Mouse (Mus musculus) heart, adult 18-20 months (tissue): ENCODE results near the gene Pgls. TPM values are rescaled to one million over a fixed set of nuclear protein-coding genes. Genes with fewer than 3 reads are reported as not detected.

Source experiments
- DNase-seq, 2 experiments: peaks; one replicate each; pipeline ENCODE4 v3.0.0; 2021 to 2022; ENCODE audit warnings: mixed read lengths in 1 of 2
- microRNA-seq, 2 experiments: library from miRNA; unstranded; fragments of <30 nt; microRNA quantifications; one replicate each; pipeline ENCODE4 v1.2.0; 2022
- total RNA-seq, 2 experiments: library from RNA; stranded (reverse); gene quantifications; 2 replicates each; pipeline ENCODE4 v1.2.3; 2021

The Pgls gene
- total RNA-seq, 2 experiments from 2014 or later, result 66.5 to 72.2 TPM

DNA sequence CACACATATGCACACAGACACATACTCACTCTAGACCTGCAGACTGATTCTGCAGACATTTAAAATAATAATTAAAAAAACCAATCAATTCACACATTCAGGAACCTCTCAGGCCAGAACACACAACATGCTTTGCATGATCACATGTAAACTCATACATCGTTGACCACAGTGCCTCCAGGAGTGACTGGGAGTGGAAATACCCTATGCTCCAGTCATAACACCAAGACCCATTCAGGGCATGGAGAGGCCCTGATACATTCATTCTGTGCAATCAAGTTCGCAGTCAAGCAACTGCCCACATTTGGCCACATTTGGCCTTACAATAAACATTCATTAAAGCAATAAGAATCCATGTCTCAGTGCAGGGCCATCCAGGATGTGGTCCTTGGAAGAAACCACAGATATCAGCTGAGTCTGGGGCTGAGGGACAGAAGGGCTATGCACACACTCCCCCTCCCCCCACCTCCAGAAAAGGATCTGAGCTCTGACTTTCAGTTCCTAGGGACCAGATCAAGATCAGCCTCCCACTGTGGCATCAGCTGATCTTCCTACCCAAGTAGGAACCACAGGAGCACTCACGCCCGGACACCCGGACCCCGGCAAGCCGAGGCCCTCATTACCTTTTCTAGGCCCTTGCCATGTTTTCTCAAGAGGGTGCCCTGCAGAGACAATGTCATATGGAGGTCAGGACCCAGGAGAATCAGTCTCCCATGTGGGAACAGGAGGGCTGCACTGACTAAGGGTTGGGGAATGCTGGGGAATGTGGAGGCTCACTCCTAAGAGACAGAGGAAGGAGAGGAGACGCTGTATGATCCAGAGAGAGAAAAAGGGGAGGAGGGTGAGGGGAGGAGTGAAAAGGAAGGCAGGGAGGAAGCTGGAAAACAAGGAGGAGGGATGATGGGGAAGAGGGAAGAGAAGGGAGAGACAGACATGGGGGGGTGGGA lies 45.4 kb downstream of the Pgls start:
- no peak for DNase-seq

DNA sequence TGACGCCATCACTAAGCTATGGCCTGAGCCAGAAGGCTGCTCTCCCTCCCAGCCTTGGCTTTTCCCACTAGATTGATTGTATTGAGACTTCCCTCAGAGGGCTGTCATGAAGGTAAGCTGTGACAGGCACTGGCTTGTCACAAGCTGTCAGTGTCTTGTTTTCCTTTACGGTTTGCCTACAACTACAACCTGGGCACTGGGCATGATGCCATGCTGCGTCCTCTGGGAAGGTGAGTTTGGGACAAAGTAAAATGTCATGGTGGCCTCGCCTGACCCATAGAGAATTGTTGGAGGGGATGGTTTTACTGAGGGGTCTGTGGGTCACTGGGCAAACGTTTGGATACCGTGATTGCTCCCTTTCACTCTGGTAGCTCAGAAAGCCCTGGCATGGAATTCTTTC lies 46.3 kb downstream of the Pgls start:
- DNase-seq, result no peak

DNA sequence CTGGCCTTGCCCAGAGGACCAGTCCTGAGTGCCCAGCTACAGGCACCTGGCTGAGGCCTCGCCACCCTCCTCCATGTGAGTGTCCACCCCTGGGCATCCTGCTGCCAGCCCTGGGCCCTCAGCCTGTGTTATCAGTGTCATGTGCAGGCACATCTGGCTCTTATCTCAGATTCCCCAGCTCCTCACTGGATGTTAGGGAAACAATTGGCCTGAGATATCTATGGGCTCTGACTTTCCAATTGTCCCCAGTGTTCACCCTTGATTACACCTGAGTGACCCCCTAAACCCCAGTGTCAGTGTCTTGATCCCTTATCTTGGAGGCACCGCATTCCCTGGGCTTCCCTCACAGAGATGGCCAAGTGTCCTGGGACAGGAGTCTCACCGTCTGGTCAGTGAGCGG lies 47.3 kb downstream of the Pgls start:
- no peak for DNase-seq

DNA sequence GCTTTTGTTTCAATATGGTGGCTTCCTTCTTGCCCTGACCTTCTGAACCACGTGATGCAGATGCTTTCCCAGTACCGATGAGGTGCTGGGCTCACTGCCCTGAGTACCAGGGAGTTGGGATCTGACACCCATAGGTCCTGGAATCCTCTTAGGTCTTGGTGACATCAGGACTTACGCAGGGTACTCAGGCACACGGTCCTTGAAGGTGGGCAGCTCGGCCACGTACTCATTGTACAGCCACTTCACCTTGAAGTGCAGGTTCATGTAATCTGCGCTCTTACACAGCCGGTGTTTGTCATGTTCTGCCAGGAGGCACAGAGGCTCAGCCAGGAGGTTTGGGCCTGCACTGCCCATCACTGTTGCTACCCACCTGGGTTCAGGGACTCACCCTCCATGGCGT lies 53.5 kb downstream of the Pgls start:
- DNase-seq, result no peak

Small RNA genes within 50 kb of the gene (microRNA-seq; reads per million reads assigned to microRNA genes)
- gene Mir6769b, result 0 reads per million in 2 experiments

Other genes starting within 250 kb of the Pgls start
- gene Use1, start 225.3 kb upstream of the Pgls start, total RNA-seq, result 100 to 1,000 TPM; 163 to 174 TPM
- 10 to 100 TPM; 14.2 to 14.9 TPM for gene Ocel1, start 220.9 kb upstream of the Pgls start, total RNA-seq
- gene Nr2f6, start 210.2 kb upstream of the Pgls start, total RNA-seq, result 10 to 100 TPM; 48.0 to 53.8 TPM
- 10 to 100 TPM; 20.4 to 23.2 TPM for gene Ushbp1, start 196.4 kb upstream of the Pgls start, total RNA-seq
- gene Babam1, start 195.3 kb upstream of the Pgls start, total RNA-seq, result 10 to 100 TPM; 67.9 to 69.8 TPM
- not detected for gene Ankle1, start 186.2 kb upstream of the Pgls start, total RNA-seq
- 10 to 100 TPM; 23.8 to 26.6 TPM for gene Abhd8, start 128.5 kb upstream of the Pgls start, total RNA-seq
- 100 to 1,000 TPM; 126 to 127 TPM for gene Mrpl34, start 127.2 kb upstream of the Pgls start, total RNA-seq
- 10 to 100 TPM; 31.4 to 32.1 TPM for gene Dda1, start 123.0 kb upstream of the Pgls start, total RNA-seq
- gene Ano8, start 106.2 kb upstream of the Pgls start, total RNA-seq, result 10 to 100 TPM; 16.6 to 16.9 TPM
- gene Gtpbp3, start 104.1 kb upstream of the Pgls start, total RNA-seq, result 10 to 100 TPM; 19.1 to 22.2 TPM
- 10 to 100 TPM; 23.0 to 30.9 TPM for gene Plvap, start 80.4 kb upstream of the Pgls start, total RNA-seq
- not detected for gene Ccdc194, start 66.5 kb upstream of the Pgls start, total RNA-seq
- gene Bst2, start 54.7 kb upstream of the Pgls start, total RNA-seq, result 10 to 100 TPM; 19.3 to 40.2 TPM
- 10 to 100 TPM; 28.4 to 28.5 TPM for gene Mvb12a, start 49.3 kb upstream of the Pgls start, total RNA-seq
- gene Tmem221, start 33.3 kb upstream of the Pgls start, total RNA-seq, result under 1 TPM; 0.42 to 0.51 TPM
- gene Nxnl1, start 25.6 kb upstream of the Pgls start, total RNA-seq, result under 1 TPM; 0.15 TPM
- 100 to 1,000 TPM; 162 to 202 TPM for gene Slc27a1, start 23.3 kb upstream of the Pgls start, total RNA-seq
- gene Fam129c, start 5.5 kb downstream of the Pgls start, total RNA-seq, result 1 to 10 TPM in 1 of 2 experiments, under 1 TPM in 1; 0.99 to 1.0 TPM
- 10 to 100 TPM; 41.6 to 42.4 TPM for gene Colgalt1, start 18.8 kb downstream of the Pgls start, total RNA-seq
- under 1 TPM; 0.55 to 0.87 TPM for gene Unc13a, start 79.6 kb downstream of the Pgls start, total RNA-seq
- 1 to 10 TPM; 7.3 to 8.3 TPM for gene Jak3, start 84.1 kb downstream of the Pgls start, total RNA-seq
- gene Insl3, start 97.0 kb downstream of the Pgls start, total RNA-seq, result 1 to 10 TPM; 1.3 to 1.6 TPM
- 1 to 10 TPM; 4.9 to 5.9 TPM for gene B3gnt3, start 109.6 kb downstream of the Pgls start, total RNA-seq
- gene Fcho1, start 133.5 kb downstream of the Pgls start, total RNA-seq, result 1 to 10 TPM in 1 of 2 experiments, under 1 TPM in 1; 0.79 to 2.4 TPM